In the genomic region with DNA sequence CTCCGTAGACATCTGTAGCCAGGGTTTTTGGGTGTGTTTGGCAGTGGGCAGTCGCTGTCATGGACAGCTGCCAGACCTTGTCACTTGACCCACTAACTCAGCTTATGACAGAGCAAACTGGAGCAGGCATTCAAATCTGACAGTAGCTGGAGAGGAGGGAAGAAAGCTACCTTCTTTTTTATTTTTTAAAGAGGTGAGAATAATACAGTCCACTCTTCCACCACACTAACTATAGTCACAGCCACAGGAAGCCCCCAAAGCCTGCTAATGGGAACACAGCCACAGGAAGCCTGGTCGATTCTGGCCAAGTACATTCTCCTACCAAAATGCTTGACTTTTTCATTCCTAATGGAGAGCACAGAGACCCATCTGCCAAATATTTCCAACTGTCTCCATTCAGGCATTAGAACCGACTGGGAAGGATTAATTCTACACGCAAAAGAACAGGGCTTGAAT, we compare ENCODE assay signal across 8 mouse cellular contexts.
DNase-seq lines count a peak whose midpoint lies in the region; ATAC-seq and TF ChIP-seq lines count a peak whose summit lies in the region.

No protein-coding gene starts in this region.

- DNase-seq in forebrain, postnatal 0 days: no peak
- peak; percentile 28 for DNase-seq in retina, adult 2 months (ENCODE audit: low read depth, low spot score)
- no peak for DNase-seq in retina, embryonic 14.5 days (ENCODE audit: low spot score)
- DNase-seq in frontal cortex, postnatal 25 days (ENCODE audit: low spot score in 2 of 2): no peak

- H3K4me1 ChIP-seq in forebrain, postnatal 0 days (ENCODE audit: insufficient read depth): peaks cover 16% of the 10 kb centered on the region
- peaks cover 31% of the 10 kb centered on the region for H3K4me1 ChIP-seq in forebrain, embryonic 15.5 days
- H3K4me1 ChIP-seq in heart, embryonic 14.5 days (ENCODE audit: control insufficient read depth in 2 of 2, insufficient read depth in 2 of 2, low read length in 2 of 2): peaks cover 28 to 53% of the 10 kb centered on the region in 2 experiments

- peak overlapping the region; percentile 15; the same call in 1 of the 2 replicates for H3K4me2 ChIP-seq in forebrain, postnatal 0 days (ENCODE audit: low read depth)
- H3K4me2 ChIP-seq in forebrain, embryonic 15.5 days (replicated peaks): no peak overlapping the region
- H3K4me2 ChIP-seq in heart, embryonic 14.5 days (ENCODE audit: low read length): peak overlapping the region; percentile 41
- H3K4me2 ChIP-seq in myocyte (ENCODE audit: low read depth): peak overlapping the region; percentile 69

- no peak for TF ChIP-seq POLR2A in myocyte (IDR thresholded peaks at IDR 0.05; ENCODE audit: insufficient read length, low read depth)

- peak overlapping the region; percentile 55; the same call in 1 of the 2 replicates for H3K27ac ChIP-seq in forebrain, postnatal 0 days (ENCODE audit: low read depth, low read length)
- H3K27ac ChIP-seq in forebrain, embryonic 15.5 days (replicated peaks): no peak overlapping the region
- peak overlapping the region; percentile 88 to 89 for H3K27ac ChIP-seq in heart, embryonic 14.5 days (replicated peaks in 1 of 2; ENCODE audit: control insufficient read depth in 1 of 2, insufficient read depth in 1 of 2, low read depth in 2 of 2, low read length in 2 of 2)

- TF ChIP-seq CTCF in forebrain, postnatal 0 days (IDR thresholded peaks at IDR 0.05; ENCODE audit: low read depth): no peak

- H3K27me3 ChIP-seq in forebrain, postnatal 0 days (ENCODE audit: insufficient read depth, low read length): no peaks in the 10 kb centered on the region
- H3K27me3 ChIP-seq in forebrain, embryonic 15.5 days: no peaks in the 10 kb centered on the region
- no peaks in the 10 kb centered on the region for H3K27me3 ChIP-seq in heart, embryonic 14.5 days (ENCODE audit: control insufficient read depth, insufficient read depth, low read length)
- H3K27me3 ChIP-seq in myocyte (ENCODE audit: control insufficient read depth, insufficient read depth, insufficient read length): no peaks in the 10 kb centered on the region

- H3K4me3 ChIP-seq in forebrain, postnatal 0 days (ENCODE audit: low read depth, low read length): no peak overlapping the region
- no peak overlapping the region for H3K4me3 ChIP-seq in forebrain, embryonic 15.5 days
- no peak overlapping the region for H3K4me3 ChIP-seq in heart, embryonic 14.5 days (ENCODE audit: control insufficient read depth in 1 of 2, insufficient read depth in 1 of 2, low read depth in 1 of 2, low read length in 2 of 2)
- no peak overlapping the region for H3K4me3 ChIP-seq in myocyte

- peaks cover 45% of the 10 kb centered on the region for H3K79me2 ChIP-seq in myocyte (ENCODE audit: control insufficient read depth, insufficient read depth)

- 32% methylated on average over 5 of the region's 5 CpGs for WGBS in forebrain, postnatal 0 days
- WGBS in forebrain, embryonic 15.5 days: 48% methylated on average over 5 of the region's 5 CpGs
- 25% methylated on average over 5 of the region's 5 CpGs for WGBS in heart, embryonic 14.5 days

- no peaks in the 10 kb centered on the region for H3K9me3 ChIP-seq in forebrain, postnatal 0 days (ENCODE audit: low read length)
- no peaks in the 10 kb centered on the region for H3K9me3 ChIP-seq in forebrain, embryonic 15.5 days
- H3K9me3 ChIP-seq in heart, embryonic 14.5 days (ENCODE audit: control insufficient read depth, low read length): no peaks in the 10 kb centered on the region

- ATAC-seq in forebrain, postnatal 0 days: peak; percentile 14; the same call in 1 of the 2 replicates
- ATAC-seq in forebrain, embryonic 15.5 days (replicated peaks): no peak
- peak; percentile 69; the same call in 1 of the 2 replicates for ATAC-seq in heart, embryonic 14.5 days (ENCODE audit: insufficient number of reproducible peaks, insufficient read depth, low FRiP score, low read depth)
- no peak for ATAC-seq in inflammation-experienced regulatory T-cells, adult 6 months

- 0 out of 2 replicates have a peak overlapping the region, but pooled peaks have one; percentile 25 for H3K9ac ChIP-seq in forebrain, postnatal 0 days
- no peak overlapping the region for H3K9ac ChIP-seq in forebrain, embryonic 15.5 days (replicated peaks)
- peak overlapping the region; percentile 62; the same call in 1 of the 2 replicates for H3K9ac ChIP-seq in heart, embryonic 14.5 days (ENCODE audit: low read length)

- no peaks in the 10 kb centered on the region for H3K36me3 ChIP-seq in forebrain, postnatal 0 days (ENCODE audit: insufficient read depth)
- H3K36me3 ChIP-seq in forebrain, embryonic 15.5 days: no peaks in the 10 kb centered on the region
- no peaks in the 10 kb centered on the region for H3K36me3 ChIP-seq in heart, embryonic 14.5 days (ENCODE audit: control insufficient read depth, insufficient read depth, low read length)
- H3K36me3 ChIP-seq in myocyte (ENCODE audit: control insufficient read depth, insufficient read depth): no peaks in the 10 kb centered on the region

- no peak overlapping the region for H3ac ChIP-seq in myocyte (ENCODE audit: control insufficient read depth, insufficient read length)

TF ChIP-seq in myocyte, 11 proteins besides CTCF, POLR2A, EP300 and RAD21:
- TF ChIP-seq TCF3 (IDR thresholded peaks at IDR 0.05; ENCODE audit: insufficient read length, low read depth) (no peak), MYOD1 (IDR thresholded peaks at IDR 0.05; ENCODE audit: control insufficient read depth in 1 of 3, insufficient read length in 2 of 3, low read depth in 2 of 3) (peak in 2 of 3 experiments; percentile 63 to 74), MYOG (IDR thresholded peaks at IDR 0.05; ENCODE audit: control insufficient read depth in 1 of 3, insufficient read depth in 1 of 3, insufficient read length in 2 of 3, low read depth in 2 of 3) (peak in 1 of 3 experiments; percentile 24)

Comparison
In these comparisons a context has a peak if more than half of its experiments do, and no peak if none do; other contexts are left out.
1. ATAC-seq: peak in forebrain, postnatal 0 days (single experiment) and heart, embryonic 14.5 days (single experiment); none in forebrain, embryonic 15.5 days (single experiment) and inflammation-experienced regulatory T-cells, adult 6 months (single experiment).